Mouse (Mus musculus): ENCODE measurements around the gene Sgo2a.
"Not testable (repeated sequence)": the region's sequence is repeated elsewhere in the genome, so short reads cannot be mapped to it uniquely, and the experiment has no call there.

Gene Sgo2a

GRCm38 (mm10) chr1:58031160-58031769 lies 35.5 kb downstream of the Sgo2a start:
- peak; percentile 53 for DNase-seq (ENCODE audit: low read depth)

- not testable (repeated sequence) for DNase-seq (ENCODE audit: low read depth)
Observed at GRCm38 (mm10) chr1:58037306-58037705, 41.5 kb downstream of the Sgo2a start.

DNA sequence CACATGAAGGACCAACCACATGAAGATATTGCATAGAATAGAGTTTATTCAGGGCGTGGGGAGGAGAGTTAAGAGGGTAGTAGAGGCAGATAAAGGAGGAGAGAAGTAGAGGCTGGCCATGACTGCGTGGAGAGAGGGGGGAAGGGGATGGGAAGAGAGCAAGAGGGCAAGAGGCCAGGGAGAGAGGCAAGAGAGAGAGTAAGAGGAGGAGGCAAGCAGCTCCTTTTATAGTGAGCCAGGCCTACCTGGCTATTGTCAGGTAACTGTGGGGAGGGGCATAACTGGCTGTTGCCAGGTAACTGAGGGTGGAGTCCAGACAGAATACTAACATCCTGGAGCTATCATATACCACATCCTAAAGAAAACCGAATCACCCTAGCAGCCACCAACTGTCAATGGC lies 49.3 kb downstream of the Sgo2a start:
- no peak for DNase-seq (ENCODE audit: low read depth)

- DNase-seq (ENCODE audit: low read depth) = no peak
Observed at GRCm38 (mm10) chr1:58045546-58045945, 49.8 kb downstream of the Sgo2a start.

GRCm38 (mm10) chr1:58046721-58047290 lies 51.0 kb downstream of the Sgo2a start:
- DNase-seq (ENCODE audit: low read depth) = no peak

- no peak for DNase-seq (ENCODE audit: low read depth)
Observed at GRCm38 (mm10) chr1:58049126-58049525, 53.4 kb downstream of the Sgo2a start.

DNA sequence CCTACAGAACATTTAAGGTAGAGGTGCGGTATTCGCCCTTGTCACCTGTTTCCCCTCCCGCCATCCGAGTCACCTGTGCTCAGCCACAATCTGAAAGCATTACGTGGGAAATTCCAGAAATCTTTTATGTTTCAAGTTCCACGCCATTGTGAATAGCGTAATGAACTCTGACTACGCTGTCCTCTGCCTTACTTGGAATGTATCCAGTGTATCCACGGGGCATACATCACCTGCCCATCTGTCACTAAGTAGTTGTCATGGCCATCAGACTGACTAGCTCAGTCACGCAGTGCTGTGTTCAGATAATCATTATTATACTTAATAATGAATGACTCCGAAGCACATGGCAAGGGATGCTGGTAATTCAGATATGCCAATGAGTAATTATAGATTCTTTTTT lies 59.8 kb downstream of the Sgo2a start:
- DNase-seq (ENCODE audit: low read depth) = no peak

DNA sequence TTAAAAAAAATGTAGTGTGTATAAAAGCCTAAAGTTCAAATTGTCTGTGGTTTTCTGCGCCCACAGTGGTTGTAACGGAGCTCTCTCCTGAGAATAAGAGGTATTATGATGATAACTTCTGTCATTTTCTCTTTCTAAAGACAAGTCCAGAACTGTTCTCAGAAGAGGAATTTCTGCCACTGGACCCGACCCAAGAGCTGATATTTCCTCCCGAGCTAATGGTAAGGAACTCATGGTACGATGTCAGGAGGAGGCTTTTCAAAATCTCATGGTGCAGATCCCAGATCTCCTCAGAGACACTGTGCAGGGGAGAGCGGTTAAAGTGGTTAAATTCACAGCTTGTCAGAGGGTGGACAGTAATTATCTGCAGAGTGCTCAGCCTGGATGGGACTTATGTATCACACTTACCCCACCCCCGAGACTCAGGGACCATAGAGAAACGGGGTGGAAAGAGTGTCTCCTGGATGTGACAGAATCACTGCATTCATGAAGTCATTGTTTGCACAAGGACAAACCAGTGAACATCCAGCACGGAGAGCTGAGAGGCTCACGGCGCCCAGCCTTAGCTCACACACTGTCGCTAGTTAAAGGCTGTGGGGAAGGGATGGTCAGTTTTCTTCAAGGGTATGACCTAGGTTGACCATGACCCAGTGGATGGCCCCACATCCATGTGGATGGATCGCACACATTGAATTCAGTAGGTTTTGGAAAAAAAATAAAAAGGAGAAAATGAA lies 60.5 kb downstream of the Sgo2a start:
- no peak for DNase-seq (ENCODE audit: low read depth)

DNA sequence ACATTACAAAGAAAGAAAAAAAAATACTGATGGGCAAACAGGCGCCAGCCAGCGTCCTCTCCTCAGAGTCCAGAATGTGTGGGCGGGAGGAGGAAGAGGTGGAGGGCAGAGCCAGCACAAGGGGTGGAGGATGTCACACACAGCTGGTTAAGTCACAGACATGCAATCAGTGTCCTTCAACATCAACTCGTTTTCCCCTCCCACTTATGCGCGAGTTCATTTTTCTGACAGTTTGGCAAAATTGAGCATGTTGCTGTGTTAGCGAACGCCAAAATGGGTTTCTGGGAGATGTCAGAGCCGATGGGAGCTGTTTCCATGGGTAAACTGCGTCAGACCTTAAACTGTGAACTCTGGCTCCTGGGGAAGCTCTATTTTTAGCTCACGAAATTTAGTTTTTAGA lies 61.2 kb downstream of the Sgo2a start:
- no peak for DNase-seq (ENCODE audit: low read depth)

DNA sequence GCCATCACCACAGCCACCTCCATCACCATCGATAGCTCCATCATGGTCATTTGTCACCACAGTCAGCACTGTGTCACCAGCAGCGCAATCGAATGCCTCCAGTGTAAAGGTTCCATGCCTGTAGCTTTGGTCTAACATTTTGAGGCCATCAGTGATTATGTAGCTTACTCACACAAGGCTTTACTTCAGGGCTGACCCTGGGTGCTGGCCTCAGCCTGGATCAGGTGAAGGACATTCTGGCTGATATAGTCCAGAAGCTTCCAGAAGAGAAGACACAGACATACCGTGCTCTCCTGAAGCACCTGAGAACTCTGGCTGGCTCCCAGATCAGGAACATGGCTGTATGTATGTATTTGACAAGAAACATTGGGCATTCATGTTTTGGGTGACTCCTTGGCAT lies 63.1 kb downstream of the Sgo2a start:
- DNase-seq (ENCODE audit: low read depth) = no peak

- DNase-seq (ENCODE audit: low read depth) = no peak
Observed at GRCm38 (mm10) chr1:58062131-58062530, 66.4 kb downstream of the Sgo2a start.

GRCm38 (mm10) chr1:58065151-58065550 lies 69.4 kb downstream of the Sgo2a start:
- no peak for DNase-seq (ENCODE audit: low read depth)

DNA sequence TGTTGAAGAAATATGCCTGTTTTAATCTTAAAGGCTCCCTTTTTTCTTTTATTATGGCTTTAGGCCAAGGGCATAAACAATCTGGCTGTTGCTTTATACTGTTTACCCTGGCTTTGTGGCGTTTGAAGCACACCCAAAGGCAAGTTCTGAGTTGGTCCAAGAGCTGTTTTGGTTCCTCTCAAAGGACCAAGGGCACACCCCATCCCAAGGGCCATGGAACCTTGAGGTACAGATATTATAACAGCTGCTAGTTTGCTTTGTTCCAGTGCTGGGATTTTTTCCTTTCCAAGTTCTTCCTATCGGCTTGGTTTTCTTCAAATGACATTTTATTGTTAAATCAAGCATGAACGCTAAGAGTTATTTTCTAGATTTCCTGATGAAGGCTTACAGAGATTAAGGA lies 69.8 kb downstream of the Sgo2a start:
- DNase-seq (ENCODE audit: low read depth) = no peak

- no peak for DNase-seq (ENCODE audit: low read depth)
Observed at GRCm38 (mm10) chr1:58069181-58069580, 73.4 kb downstream of the Sgo2a start.

DNA sequence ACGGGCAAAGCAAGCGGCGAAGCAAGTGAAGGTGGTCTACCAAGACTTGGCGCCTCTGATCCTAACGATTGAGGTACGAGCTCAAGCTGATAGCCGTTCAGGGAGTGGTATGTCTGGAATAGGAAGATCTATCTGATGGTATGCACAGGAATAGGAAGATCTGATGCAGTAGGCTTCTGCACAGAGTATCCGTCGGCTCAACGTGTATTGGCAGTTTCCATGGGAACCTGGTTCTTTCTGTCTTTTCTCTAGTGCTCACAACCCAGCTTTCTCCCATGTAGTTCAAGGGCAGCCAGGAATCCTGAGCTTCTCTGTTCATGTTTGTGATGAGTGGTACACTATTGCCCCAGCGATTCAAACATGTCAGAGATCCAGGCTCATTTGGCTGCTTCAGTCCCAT lies 74.3 kb downstream of the Sgo2a start:
- no peak for DNase-seq (ENCODE audit: low read depth)

DNA sequence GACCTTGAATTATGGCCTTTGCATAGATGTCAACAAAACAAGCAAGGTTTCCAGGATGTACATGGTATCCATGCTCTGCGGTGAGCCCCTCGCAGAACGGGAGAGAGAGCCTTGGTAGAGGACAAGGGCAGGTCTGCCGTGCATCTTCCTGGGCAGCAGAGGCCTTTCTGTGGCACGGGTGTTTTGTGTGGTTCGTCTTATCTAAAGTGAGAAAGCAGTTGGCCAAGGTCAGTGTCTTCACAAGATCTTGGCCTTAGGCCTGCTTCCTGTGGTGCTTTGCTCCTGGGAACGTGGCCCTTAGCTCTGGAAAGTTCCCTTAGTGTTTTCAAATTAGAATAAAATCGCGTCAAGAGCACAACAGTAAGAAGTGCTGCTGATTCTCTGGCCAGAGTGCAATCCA lies 75.2 kb downstream of the Sgo2a start:
- DNase-seq (ENCODE audit: low read depth) = no peak

DNA sequence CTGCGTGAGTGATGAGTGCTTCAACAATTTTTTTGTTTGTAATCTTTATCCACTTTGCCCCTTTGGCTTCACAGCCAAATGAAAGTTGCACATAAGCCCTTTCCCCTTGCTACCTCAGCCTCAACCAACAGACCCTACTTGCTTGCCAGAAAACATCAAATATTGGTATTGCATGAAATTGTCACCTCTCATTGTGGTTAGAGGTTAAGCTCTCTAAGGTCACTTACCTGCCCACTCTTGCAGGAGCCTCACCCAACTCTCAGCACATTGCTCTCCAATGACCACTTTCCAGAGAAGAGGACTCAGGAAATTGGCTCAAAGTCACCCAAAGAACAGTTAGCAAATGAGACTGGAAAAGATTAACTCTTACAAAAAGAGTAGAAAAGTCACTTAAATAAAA lies 75.7 kb downstream of the Sgo2a start:
- no peak for DNase-seq (ENCODE audit: low read depth)

- DNase-seq (ENCODE audit: low read depth) = no peak
Observed at GRCm38 (mm10) chr1:58072416-58072815, 76.6 kb downstream of the Sgo2a start.

- DNase-seq (ENCODE audit: low read depth) = no peak
Observed at GRCm38 (mm10) chr1:58072991-58073730, 77.4 kb downstream of the Sgo2a start.

- no peak for DNase-seq (ENCODE audit: low read depth)
Observed at GRCm38 (mm10) chr1:58074266-58074665, 78.5 kb downstream of the Sgo2a start.

Measured in c-Kit-positive CD71-negative TER-119-negative erythroid progenitor cells, embryonic 14.5 days (primary cell).